In the genomic region with DNA sequence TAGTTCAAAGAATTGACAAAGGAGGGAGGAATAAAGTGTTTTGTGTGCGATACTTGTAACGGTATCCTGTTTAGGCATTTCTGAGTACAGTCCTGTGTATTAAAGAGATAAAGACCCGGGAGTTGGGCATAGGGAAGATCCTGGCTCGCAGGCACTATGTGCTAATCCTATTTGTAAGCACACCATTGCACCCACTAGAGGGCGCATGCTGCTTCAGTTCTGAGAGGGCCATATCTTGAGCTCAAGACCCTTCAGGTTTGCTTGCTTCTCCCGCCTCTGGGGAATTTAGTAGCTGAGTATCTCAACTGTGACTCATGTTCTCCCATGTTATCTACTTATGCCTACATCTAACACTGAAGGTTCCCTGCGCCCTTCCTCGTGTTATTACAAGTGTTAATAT, we compare ENCODE assay signal across 9 mouse cellular contexts. TPM values are rescaled to one million over a fixed set of nuclear protein-coding genes. Genes with fewer than 3 reads are reported as not detected.
DNase-seq lines count a peak whose midpoint lies in the region; ATAC-seq and TF ChIP-seq lines count a peak whose summit lies in the region.
"Had no signal": no experiment of that assay in that cellular context is flagged by ENCODE, and none has a peak within 500 bp of the region (broad histone marks: within the 10 kb centered on the region; RNA-seq: fewer than 3 reads in every experiment).

No protein-coding gene starts in this region.

- no peak overlapping the region for H3K9ac ChIP-seq in intestine, embryonic 14.5 days (ENCODE audit: low read length)
- no peak overlapping the region for H3K9ac ChIP-seq in intestine, embryonic 16.5 days (ENCODE audit: low read depth, low read length)
- no peak overlapping the region for H3K9ac ChIP-seq in ES-Bruce4 (ENCODE audit: low read depth, poor library complexity, severe bottlenecking)
- no peak overlapping the region for H3K9ac ChIP-seq in limb, embryonic 14.5 days (ENCODE audit: low read depth, low read length, severe bottlenecking)
- H3K9ac ChIP-seq: neural tube, embryonic 12.5 days had no signal

- no peaks in the 10 kb centered on the region for H3K36me3 ChIP-seq in intestine, embryonic 14.5 days (ENCODE audit: control insufficient read depth, insufficient read depth, low read length)
- no peaks in the 10 kb centered on the region for H3K36me3 ChIP-seq in intestine, embryonic 16.5 days (ENCODE audit: control insufficient read depth, insufficient read depth, low read length)
- no peaks in the 10 kb centered on the region for H3K36me3 ChIP-seq in ES-Bruce4 (ENCODE audit: control insufficient read depth, insufficient read depth, low read length, poor library complexity, severe bottlenecking)
- H3K36me3 ChIP-seq in limb, embryonic 14.5 days (ENCODE audit: control insufficient read depth, insufficient read depth, low read length) = no peaks in the 10 kb centered on the region
- H3K36me3 ChIP-seq: neural tube, embryonic 12.5 days had no signal

- no peaks in the 10 kb centered on the region for H3K27me3 ChIP-seq in intestine, embryonic 14.5 days (replicated peaks; ENCODE audit: control insufficient read depth, insufficient read depth, low read length)
- H3K27me3 ChIP-seq in intestine, embryonic 16.5 days (replicated peaks; ENCODE audit: control insufficient read depth, insufficient read depth, low read length) = no peaks in the 10 kb centered on the region
- H3K27me3 ChIP-seq in ES-Bruce4 (ENCODE audit: control insufficient read depth, insufficient read depth, low read length, poor library complexity, severe bottlenecking) = no peaks in the 10 kb centered on the region; the same call in 1 of the 2 replicates
- no peaks in the 10 kb centered on the region for H3K27me3 ChIP-seq in limb, embryonic 14.5 days (ENCODE audit: control insufficient read depth, insufficient read depth, low read length)
- H3K27me3 ChIP-seq: neural tube, embryonic 12.5 days had no signal

- H3K4me1 ChIP-seq in intestine, embryonic 14.5 days (replicated peaks; ENCODE audit: control insufficient read depth, insufficient read depth, low read length) = 0 out of 2 replicates have a peak, but pooled peaks cover under 1% of the 10 kb centered on the region
- no peaks in the 10 kb centered on the region; the same call in 1 of the 2 replicates for H3K4me1 ChIP-seq in intestine, embryonic 16.5 days (ENCODE audit: control insufficient read depth, insufficient read depth, low read length)
- peaks cover 9% of the 10 kb centered on the region for H3K4me1 ChIP-seq in ES-Bruce4 (ENCODE audit: control insufficient read depth, insufficient read depth, low read length)
- no peaks in the 10 kb centered on the region for H3K4me1 ChIP-seq in limb, embryonic 14.5 days (ENCODE audit: control insufficient read depth, insufficient read depth, low read length)
- H3K4me1 ChIP-seq: neural tube, embryonic 12.5 days had no signal

- no peak for TF ChIP-seq EP300 in ES-Bruce4 (IDR thresholded peaks at IDR 0.05; ENCODE audit: insufficient read depth, low read depth, low read length)

- ATAC-seq in intestine, embryonic 14.5 days (replicated peaks; ENCODE audit: low FRiP score, low TSS enrichment, low read depth) = no peak
- no peak for ATAC-seq in intestine, embryonic 16.5 days
- no peak for ATAC-seq in limb, embryonic 14.5 days (ENCODE audit: low FRiP score, low read depth)
- ATAC-seq in neutrophil, adult 5-6 weeks (ENCODE audit: extremely low read depth, insufficient number of reproducible peaks, low FRiP score, poor library complexity, severe bottlenecking) = peak; percentile 56; the same call in 1 of the 2 replicates

- DNase-seq in intestine, embryonic 14.5 days (ENCODE audit: low spot score) = peak; percentile 82
- DNase-seq in brain, adult 2 months (ENCODE audit: low read depth, low spot score) = peak; percentile 79
- DNase-seq in gastrocnemius, postnatal 10 days = peak; percentile 64
- DNase-seq in limb, embryonic 14.5 days (ENCODE audit: low spot score) = peak; percentile 68
- peak; percentile 61 for DNase-seq in thymus, postnatal 36 days

- no peak for TF ChIP-seq POLR2A in ES-Bruce4 (IDR thresholded peaks at IDR 0.05; ENCODE audit: insufficient read depth, low read length)
- TF ChIP-seq POLR2A in limb, embryonic 14.5 days (IDR thresholded peaks at IDR 0.05; ENCODE audit: borderline replicate concordance, extremely low read depth, insufficient read depth, insufficient read length) = no peak

- no peak overlapping the region for H3K4me2 ChIP-seq in intestine, embryonic 14.5 days (ENCODE audit: low read length)
- no peak overlapping the region for H3K4me2 ChIP-seq in intestine, embryonic 16.5 days (ENCODE audit: low read depth, low read length)
- H3K4me2 ChIP-seq in limb, embryonic 14.5 days (replicated peaks; ENCODE audit: low read depth, low read length, severe bottlenecking) = no peak overlapping the region
- H3K4me2 ChIP-seq: neural tube, embryonic 12.5 days had no signal

- H3K4me3 ChIP-seq in intestine, embryonic 14.5 days (ENCODE audit: low read depth, low read length) = no peak overlapping the region
- H3K4me3 ChIP-seq in intestine, embryonic 16.5 days (ENCODE audit: low read length) = no peak overlapping the region
- no peak overlapping the region for H3K4me3 ChIP-seq in ES-Bruce4 (ENCODE audit: low read depth, low read length)
- H3K4me3 ChIP-seq in limb, embryonic 14.5 days (replicated peaks; ENCODE audit: low read length) = no peak overlapping the region
- H3K4me3 ChIP-seq: neural tube, embryonic 12.5 days had no signal

- H3K9me3 ChIP-seq in intestine, embryonic 14.5 days (ENCODE audit: control insufficient read depth, low read length) = no peaks in the 10 kb centered on the region
- no peaks in the 10 kb centered on the region for H3K9me3 ChIP-seq in intestine, embryonic 16.5 days (ENCODE audit: control insufficient read depth, low read length)
- H3K9me3 ChIP-seq in ES-Bruce4 (replicated peaks; ENCODE audit: control insufficient read depth, insufficient read depth, low read length, poor library complexity, severe bottlenecking) = no peaks in the 10 kb centered on the region
- H3K9me3 ChIP-seq in limb, embryonic 14.5 days (ENCODE audit: control insufficient read depth, low read length) = no peaks in the 10 kb centered on the region
- H3K9me3 ChIP-seq: neural tube, embryonic 12.5 days had no signal

- WGBS in intestine, embryonic 14.5 days = 39% methylated on average over 8 of the region's 8 CpGs
- 35% methylated on average over 8 of the region's 8 CpGs for WGBS in intestine, embryonic 16.5 days
- WGBS in limb, embryonic 14.5 days = 34% methylated on average over 8 of the region's 8 CpGs

- no peak overlapping the region for H3K27ac ChIP-seq in intestine, embryonic 14.5 days (ENCODE audit: low read depth)
- no peak overlapping the region for H3K27ac ChIP-seq in intestine, embryonic 16.5 days (ENCODE audit: low read length)
- no peak overlapping the region for H3K27ac ChIP-seq in ES-Bruce4 (ENCODE audit: insufficient read depth, low read length)
- H3K27ac ChIP-seq in limb, embryonic 14.5 days (replicated peaks; ENCODE audit: low read depth, low read length) = no peak overlapping the region
- H3K27ac ChIP-seq: neural tube, embryonic 12.5 days had no signal

- TF ChIP-seq CTCF in ES-Bruce4 (IDR thresholded peaks at IDR 0.05; ENCODE audit: low read depth, low read length) = peak; percentile 83

RNA-seq across cellular contexts. Expression of gene Cracr2a, which starts 36.7 kb away (rescaled TPM):
- polyA plus RNA-seq in intestine, embryonic 14.5 days (2014; fragmentation: Nextera tagmentation; extraction: Ambion mirVana) = 1.7 and 2.1 TPM in 2 replicates
- polyA plus RNA-seq in intestine, embryonic 16.5 days (2015; fragmentation: Nextera tagmentation; extraction: Ambion mirVana) = 2.6 and 3.6 TPM in 2 replicates
- polyA plus RNA-seq in ES-Bruce4 (2011; ENCODE audit: insufficient read depth, insufficient read length, low read depth, missing spikeins) = 0.19 and 0.21 TPM in 2 replicates
- total RNA-seq in gastrocnemius, postnatal 10 days (2021) = 1 to 10 TPM; 1.5 to 1.7 TPM
- 1.3 and 1.5 TPM in 2 replicates for polyA plus RNA-seq in limb, embryonic 14.5 days (2012; rRNA removed)
- 1.0 and 1.4 TPM in 2 replicates for polyA plus RNA-seq in limb, embryonic 14.5 days (2014; fragmentation: Nextera tagmentation; extraction: Ambion mirVana)
- total RNA-seq in neutrophil, adult 5-6 weeks (2017) = 9.9 and 13.8 TPM in 2 replicates
